Mouse (Mus musculus) retina, embryonic 14.5 days (tissue): ENCODE data around the gene Ints13.

ENCODE experiments used
- DNase-seq: peaks from one replicate; pipeline ENCODE4 v3.0.0-alpha.2; 2015; ENCODE audit warnings: low spot score

Gene Ints13

DNA sequence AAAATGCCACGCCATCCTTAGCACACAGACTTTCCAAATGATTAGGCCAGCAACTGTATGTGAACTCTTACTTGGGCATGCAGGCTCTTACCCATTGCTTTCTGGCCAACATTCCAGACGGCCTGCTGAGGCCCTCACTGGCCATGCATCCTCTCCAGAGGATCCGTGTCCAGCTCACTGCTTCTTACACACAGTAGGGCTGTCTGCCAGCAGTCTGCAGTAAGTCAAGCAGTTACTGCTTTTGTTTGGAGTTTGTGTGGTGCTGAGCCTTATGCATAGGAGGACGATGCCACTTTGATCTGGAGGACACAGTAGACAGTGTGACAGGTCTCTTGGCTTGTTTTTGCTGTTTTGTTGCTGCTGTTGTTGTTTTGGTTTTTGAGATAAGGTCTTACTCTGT, 39.0 kb downstream of the Ints13 start:
- no peak for DNase-seq

DNA sequence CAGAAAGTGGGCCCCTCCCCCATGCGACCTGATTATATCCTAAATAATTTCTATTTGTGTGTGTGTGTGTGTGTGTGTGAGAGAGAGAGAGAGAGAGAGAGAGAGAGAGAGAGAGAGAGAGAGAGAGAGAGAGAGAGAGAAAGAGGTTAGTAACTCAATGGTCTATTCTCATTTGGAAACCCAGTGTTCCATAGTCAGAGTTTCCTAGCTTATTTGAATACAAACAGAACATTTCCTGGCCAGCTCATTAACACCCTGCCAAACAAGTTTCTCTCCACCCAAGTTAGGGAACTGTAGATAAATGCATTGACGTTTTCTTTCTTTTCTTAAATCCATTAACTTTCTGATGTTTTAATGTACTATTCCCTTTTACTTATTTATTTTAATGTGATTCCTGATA, 39.6 kb downstream of the Ints13 start:
- DNase-seq: no peak

DNA sequence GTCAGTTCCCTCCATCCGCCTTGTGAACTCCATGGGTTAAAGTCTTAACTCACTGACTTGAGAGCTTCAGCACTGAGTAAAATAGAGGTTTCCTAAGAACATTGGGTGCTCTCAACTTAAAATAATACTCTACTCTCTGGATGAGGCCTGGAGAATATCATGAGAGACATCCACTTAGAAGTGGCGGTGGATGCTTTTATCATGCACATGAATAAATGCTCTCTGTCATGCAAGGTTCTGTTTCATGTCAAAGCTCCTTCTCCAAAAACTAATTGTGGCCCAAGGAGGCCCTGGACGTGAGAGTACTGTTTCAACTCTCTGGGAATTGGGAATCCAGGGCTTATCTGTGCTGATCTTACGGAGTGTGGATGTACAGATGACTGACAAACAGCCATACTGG, 40.5 kb downstream of the Ints13 start:
- DNase-seq: no peak

DNA sequence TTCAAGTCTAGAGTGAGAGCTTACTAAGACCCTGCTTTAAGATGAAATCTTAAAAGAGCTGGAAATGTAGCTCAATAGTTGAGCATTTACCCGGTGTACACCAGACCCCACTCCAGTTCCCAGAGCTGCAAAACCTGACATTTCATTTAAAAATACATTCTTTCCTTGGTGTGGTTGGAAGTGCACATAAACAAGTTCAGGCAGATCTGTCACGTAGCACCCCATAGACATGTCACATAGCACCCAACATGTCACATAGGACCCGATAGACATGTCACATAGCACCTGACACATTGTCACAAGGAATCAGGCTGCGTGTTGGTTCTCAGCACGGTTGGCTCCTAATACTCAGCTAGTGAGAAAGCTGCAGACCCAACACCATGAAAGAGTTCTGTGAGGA, 42.1 kb downstream of the Ints13 start:
- DNase-seq: no peak

DNA sequence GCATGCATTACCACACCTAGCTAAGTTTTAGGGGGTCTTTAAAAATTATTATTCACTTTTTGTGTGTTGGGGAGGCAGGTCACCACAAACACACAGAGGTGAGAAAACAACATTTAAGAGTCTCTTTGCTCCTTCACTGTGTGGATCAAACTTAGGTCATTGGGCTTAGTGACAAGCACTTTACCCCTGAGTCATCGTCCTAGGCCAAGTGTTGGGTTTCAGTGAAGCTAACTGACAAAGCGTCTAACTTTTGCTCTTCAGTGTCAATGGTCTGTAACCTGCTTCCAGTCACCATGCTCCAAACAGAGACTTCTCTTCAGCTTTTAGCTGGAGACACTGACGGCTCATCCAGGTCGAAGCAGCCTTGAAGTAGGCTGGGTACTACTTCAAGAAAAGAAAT, 44.5 kb downstream of the Ints13 start:
- no peak for DNase-seq

DNA sequence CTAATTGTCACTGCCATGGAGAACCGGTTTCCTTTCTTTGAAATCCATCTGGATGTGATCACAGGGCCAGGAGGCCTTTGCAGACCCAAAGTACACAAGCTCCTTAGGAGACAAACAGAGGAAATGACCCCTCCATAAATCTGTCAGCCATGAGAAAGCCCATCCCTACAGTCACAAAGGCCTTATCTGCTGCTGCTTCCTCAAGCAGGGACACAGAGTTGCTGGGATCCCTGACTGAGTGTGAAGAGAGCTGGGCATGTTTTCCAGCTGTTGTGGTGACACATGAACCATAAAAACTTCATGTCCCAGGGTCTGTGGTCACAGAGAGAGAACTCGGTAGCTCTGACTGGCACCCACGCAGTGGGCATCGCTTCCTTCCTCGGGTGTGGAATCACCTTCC, 46.9 kb downstream of the Ints13 start:
- no peak for DNase-seq

DNA sequence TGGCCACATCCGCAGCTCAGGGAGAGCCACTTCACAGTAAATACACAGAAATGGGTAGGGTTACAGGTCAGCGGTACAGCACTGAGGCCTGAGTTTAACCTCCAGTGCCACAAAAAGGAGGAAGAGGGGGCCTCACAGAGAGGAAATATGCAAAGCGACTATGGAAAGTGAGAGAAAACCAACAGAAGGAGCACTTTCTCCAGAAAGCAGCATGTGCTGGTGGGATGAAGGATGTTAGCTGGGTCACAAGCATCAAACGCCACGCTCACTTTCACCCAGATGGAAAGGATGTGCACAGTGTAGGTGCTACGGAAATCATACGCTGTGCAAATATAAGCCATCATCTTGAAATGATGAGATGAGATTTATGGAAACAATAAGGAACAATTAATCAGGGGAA, 47.3 kb downstream of the Ints13 start:
- no peak for DNase-seq

DNA sequence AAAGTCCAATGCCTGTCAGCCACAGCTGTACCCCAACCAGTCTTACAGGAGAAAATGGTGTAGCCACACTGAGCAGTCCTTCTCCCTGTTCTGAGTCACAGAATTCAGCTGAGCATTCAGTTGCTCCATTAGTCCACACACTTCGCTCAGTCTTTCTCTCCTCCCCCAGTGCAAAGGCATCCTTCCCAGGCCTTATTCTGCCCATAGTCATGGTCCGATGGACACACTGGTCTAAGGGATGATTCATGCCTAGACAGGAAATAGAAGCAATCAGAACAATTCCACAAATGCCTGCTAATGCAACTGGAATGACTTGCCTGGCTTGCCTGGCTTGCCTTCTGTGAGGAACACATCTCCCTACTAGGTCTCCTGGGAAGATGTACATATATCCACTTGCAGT, 50.1 kb downstream of the Ints13 start:
- no peak for DNase-seq

DNA sequence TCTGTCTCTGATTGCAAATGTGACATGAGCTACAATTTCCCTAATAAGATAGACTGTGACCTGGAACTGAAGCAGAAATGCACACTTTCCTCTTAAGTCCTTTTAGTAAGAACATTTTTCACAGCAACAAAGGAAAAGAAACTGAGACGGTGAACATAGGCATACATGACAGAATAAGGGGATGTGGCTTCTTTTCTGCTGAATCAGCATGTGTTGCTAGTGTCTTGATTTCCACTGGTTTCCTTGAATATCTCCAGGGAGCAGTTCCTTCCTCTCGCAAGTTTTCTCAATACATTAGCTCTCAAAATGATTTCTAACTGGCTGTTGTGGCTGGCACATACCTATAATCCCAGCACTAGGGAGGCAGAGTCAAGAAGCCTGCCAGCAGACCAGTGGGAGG, 52.1 kb downstream of the Ints13 start:
- no peak for DNase-seq

DNA sequence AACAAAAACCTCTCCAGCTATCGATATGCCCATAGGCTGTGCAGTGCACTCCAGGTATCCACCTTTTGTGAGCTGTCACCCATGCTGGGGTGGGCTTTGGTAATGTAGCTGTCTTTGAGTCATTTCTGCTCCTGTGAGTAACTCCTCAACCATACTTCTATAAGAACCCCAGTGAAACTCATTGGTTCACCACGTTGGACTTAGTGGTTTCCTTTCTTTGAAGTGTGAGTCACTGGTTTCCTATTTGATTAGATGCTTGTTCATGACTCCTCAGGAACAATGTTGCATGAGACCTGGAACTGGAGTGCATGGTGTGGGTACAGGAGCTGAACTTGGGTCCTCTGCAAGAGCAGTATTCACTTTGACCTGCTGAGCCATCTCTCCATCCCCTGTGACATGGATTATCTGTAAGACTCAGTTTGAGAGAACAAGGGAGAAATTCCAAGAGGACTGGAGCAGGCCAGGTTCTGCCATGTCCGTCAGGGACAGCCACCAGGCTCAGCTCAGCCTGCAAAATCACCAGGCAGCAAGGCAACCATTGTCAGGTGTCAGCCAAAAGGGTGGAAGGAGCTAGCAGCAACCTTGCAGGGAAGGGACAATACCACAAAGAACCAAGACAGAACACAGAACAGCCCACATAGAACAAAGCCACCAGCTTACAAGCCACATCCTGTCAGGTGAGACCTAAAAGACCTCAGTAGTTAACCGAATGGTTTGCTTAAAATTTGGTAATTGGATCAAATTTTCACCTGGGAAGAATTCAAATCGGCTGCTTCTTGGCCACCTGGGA, 56.0 kb downstream of the Ints13 start:
- no peak for DNase-seq

DNA sequence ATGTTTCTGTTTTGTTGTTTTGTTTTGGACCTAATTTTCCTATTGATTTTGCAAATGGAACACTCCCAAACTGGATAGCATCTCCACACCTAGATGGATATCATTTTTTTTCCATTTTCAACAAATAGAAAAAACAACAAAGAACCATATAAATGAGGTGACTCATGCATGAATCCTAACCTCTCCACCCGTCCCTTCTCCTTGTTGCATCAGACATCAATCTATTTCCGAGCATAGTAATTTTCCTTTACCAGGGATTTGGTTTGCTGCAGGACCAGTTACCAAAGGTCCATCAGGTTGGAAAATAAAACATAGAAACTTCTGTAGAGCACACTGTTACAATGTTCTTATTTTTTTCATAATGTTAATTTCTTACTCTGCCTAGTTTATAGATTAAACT, 58.6 kb downstream of the Ints13 start:
- DNase-seq: no peak

DNA sequence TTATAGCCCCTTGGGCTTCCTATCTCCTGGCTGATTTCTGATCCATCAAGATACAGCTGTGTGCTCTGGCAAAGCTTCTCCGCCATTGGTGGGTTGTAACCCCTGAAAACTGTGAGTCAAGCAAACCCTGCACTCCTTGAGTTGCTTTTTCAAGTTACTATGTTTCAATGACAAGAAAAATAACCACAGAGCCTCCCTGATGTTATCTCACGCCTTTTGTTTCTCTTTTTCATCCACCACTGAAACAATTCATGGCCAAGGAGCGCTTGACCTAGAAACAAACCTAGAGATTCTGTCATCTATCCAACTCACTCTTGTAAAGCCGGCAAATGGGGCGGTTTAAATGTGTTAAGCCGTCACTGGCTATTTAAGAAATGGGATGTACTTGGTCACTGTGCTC, 61.7 kb downstream of the Ints13 start:
- no peak for DNase-seq

DNA sequence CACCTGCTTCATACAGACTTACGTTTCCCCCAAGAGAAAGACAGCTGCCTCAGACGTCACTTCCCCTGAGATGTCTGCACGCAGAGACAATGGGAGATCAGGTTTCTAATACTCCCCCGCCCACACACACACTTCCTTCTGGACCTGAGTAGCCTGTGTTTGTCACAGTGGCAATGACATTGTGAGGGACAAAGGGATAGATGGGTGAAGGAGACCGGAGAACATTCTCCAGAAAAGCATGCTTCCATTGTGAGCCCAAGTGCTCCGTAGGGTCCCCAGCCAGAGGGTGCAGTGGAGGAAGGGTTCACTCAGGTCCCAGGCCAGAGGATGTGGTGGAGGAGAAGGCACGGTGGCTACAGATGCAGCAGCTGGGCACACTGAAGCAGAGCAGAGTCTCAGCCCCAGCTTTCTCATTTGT, 63.1 kb downstream of the Ints13 start:
- DNase-seq: no peak

DNA sequence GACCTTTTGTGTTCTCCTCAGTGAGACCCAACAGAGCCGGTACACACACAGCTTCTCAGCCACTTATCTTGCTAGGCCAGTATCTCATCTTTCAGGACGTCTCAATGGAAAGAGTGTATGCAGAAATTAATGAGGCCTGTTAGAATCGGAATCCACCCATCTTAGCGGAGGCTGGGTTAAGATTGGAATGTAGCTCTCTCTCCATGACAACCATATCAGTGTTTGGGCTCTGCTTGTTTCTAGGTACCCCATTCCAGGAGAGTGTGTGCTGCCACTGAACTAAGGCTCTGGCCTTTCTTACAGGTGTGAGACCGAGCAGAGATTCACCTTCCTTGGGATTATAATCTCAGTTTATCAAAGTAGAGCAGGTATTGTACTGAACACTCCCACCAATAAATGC, 63.7 kb downstream of the Ints13 start:
- DNase-seq: no peak

DNA sequence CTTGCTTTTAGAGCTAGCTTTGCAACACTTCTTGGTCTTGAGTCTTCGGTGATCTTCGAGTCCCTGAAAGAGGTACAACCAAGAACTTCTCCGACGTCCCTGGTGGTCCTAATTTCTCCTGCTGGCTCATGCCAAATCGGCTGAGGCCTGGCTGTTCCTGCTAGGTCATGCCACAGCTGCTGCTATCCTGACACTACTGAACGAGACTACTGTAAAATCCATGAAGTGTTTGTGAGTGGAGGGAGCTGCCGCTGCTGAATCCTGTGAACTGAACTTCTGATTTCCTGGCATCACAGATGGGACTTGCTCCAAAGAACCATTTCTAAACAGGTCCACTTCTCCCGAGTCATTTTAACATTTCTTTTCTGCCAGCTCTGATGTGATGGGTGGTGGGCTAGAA, 64.3 kb downstream of the Ints13 start:
- DNase-seq: no peak

DNA sequence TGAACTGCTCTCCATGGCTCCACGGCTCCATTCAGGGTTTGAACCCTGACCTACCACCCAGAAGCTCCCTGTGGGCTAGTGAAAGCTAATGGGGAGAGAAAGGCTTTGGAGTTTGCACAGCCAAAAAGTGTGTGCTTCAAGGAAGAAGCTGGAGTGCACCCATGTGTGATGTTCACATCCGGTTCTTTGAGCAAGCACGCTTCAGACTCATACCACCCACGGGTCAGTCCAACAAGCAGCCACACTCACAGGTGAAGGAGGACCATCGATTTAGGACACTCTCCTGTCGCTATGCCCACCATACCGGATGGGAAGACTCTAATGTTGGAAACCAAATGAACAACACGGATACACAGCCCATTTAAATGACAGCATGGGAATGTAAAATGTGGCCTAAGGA, 66.1 kb downstream of the Ints13 start:
- no peak for DNase-seq

DNA sequence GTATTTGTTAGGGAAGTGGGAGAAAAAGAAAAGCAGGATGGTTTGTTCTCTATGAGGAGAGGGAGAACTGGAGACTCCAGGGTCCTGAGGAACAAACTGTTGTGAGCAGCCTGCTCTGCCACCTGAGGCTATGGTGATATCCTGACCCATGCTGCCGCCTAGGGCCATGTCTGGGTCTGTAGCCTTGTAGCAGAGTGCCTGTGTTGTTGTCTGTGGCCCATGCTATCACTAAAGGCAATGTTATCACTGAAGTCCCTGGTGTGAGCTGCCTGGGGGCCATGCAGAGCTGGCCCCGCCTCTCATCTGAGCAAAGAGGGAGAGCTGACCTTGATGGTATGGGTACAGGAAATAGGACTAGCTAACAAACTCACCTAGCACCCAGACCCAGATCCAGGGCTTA, 67.7 kb downstream of the Ints13 start:
- no peak for DNase-seq

DNA sequence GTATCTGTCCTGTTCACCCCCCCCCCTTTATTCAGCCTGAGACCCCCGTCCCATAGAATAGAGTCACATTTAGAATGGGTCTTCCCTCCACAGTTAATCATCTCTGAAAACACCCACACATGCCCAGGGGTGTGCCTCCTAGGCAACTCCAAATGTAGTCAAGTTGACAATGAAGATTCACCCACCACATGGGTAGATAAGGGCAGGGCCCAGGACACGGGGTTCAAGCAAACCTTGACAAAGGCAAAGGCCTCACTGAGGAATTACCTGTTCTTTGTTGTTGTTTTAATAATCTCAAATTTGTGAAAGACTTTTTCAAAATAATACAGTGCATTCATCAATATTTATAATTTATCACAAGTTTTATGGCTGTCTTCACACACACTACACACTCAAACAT, 73.2 kb downstream of the Ints13 start:
- DNase-seq: no peak

DNA sequence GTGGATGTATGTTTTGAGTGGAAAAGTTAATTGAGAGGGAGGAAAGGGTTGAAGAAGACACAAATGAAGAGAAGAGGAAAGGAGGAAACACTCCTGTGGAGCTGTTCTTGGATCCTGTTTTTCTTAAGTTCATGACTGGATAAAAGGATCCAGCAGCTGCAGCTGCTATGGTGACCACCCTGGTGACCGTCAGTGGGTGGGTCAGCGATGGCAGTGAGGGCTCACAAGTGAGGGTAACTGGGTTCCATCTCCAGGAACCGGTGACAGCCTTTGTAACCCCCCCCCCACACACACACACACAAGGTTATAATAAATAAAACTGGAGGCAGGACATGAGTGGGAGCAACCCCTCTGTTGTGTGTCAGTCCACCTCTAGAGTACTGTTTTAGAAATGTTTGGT, 74.8 kb downstream of the Ints13 start:
- DNase-seq: peak; percentile 3

DNA sequence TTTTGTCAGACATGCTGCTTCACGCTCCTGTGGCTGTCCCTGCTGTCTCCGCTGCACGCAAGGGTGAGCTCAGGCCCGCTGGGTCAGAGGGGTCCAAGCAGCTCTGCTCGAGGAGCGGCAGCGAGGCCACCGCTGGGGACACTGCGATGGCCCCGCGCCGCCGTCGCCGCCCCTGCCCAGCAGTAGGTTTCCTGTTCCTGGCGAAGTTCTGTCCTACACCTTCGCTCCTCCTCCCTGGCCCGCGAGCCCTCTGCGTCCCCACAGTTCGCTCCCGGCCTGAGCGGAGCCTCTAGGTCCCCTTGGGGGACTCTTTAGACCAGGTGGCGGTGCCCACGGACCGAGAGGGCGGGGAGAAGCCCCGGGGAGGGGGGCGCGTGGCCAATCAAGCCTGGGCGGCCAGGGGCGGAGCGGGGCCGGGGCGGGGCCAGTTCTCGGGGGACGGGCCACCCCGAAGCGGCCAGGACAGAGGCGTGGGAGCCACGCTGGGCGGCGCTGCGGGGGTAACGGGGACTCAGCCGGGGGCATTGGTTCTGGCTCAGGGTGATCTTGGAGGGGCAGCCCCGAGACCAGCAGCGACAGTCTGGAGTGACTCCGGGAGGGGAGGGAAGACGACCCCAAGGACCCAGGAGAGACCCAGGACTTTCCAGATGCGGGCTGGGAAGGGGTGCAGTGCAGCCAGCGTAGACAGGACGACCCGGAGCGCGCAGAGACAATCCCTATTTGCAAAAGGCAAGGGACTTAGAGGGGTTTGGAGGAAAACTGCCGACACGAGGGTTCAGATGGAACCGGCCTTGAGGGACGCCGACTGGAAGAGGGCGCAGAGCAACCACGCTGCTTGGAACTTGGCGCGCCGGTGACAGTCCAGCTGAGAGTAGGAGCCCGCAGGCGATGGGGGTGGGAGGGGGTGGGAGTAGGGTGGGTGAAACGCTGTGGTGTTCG, 75.5 kb downstream of the Ints13 start, which contains the start of gene Itpr2:
Itpr2 (minus strand) TSS at position 358 of the 939 bp plus-strand sequence.
- peak; percentile 82 for DNase-seq

DNA sequence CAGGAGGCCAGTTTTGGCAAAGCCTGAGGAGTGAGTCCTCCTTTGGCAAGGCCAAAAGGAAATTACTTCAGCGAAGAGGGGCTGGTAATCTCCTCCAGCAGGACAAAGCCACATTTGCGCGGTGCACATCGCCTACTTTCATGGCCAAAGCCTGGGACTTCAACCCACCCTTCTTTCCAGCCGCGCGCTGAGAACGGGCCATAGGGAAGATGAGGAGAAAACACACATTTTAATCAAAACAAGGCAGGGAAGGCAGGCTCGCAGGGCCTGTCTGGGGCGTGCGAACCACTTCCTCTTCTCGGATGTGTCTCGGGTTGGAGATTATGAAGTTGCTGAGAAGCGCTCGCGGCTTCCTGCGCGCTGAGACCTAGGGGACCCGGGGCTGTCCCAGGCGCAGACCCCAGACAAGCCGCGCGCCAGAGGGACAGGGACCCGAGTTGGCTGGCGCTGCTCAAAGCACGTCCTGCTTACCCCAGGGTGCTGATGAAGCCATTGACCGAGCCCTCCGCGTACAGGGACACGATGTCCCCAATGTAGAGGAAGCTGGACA, 76.2 kb downstream of the Ints13 start:
- no peak for DNase-seq

DNA sequence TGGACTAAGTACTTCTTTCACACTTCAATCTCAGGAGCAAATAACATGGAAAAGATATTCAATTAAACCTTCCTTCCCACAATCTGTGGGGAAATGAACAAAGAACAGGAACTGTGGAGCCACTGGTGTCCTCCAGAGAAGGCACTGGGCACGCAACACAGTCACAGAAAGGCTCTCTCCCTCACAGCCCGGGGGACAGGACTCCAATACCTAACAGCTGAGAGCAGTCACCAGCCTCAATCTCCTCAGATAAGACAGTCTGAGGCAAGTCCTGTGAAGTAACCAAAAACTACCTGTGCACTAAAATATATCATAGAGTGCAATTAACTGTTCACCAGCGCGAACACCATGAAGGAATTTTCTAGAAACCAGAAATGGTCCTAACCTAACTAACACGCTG, 76.9 kb downstream of the Ints13 start:
- no peak for DNase-seq

DNA sequence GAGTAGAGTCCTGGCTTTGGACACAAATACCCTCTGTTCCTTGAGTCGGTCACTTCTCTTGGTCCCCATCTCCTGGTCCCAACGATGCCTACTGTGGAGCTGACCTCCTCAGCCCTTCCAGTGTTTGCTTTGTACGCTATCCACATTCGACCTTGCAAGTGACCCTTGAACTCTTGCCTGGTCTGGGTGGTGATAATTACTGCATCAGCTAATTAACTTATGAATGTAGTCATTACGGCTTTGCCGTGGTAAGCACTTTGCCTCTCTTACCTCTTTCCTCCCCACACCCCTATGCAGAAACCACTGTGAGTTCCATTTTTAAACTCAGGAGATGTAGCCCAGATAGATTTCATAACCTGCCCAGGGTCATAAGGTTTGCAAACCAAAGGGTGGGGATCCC, 77.4 kb downstream of the Ints13 start:
- no peak for DNase-seq
